Mouse (Mus musculus) bone marrow macrophage, adult 2 months (primary cell): ENCODE measurements at regions not wholly inside any gene's neighbourhood (a gene's known extent, or its start where the extent isn't known, plus 50 kb on each side); places are given as distances from the start of the nearest gene placed in this dataset.

Source experiments
- CTCF ChIP-seq: IDR thresholded peaks from 2 replicates; pipeline ENCODE4 v1.5.1; 2012; ENCODE audit warnings: low read depth, mild to moderate bottlenecking, low read length, moderate library complexity
- POLR2A ChIP-seq: IDR thresholded peaks from 2 replicates; pipeline ENCODE4 v1.6.1; 2012; ENCODE audit warnings: mild to moderate bottlenecking, low read depth, low read length, borderline replicate concordance

DNA sequence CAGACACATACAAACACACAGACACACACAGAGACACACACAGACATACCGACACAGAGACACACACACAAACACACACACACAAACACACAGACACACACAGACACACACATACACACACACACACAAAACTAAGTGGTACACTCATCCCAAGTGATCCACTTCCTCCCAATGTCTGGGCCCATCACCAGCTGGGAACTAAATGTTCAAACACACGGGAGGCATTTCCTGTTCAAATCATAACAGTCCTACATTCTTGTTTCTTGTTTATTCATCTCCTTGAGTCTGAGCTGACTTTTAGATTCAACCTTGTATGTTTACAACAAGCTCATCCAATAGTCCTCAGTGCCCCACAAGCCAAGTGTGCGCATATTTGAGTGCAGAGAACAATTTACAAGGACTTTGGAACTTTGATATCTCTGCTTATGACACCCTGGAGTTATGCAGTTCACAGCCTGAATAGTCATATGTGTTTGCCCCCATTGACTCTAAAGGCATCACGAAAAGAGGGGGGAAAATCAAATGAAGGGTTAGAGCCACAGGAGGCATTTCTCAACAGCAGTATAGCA lies 102.4 kb upstream of the Sp4 start:
- TF ChIP-seq POLR2A, result no peak
- TF ChIP-seq CTCF, result no peak
